Mouse (Mus musculus) neural tube, embryonic 14.5 days (tissue): ENCODE data around the gene Shroom1. TPM values are rescaled to one million over a fixed set of nuclear protein-coding genes. Genes with fewer than 3 reads are reported as not detected.

Experiments used
- ATAC-seq: fragments of 200-750 bp; cut with Nextera tagmentation; 2 replicates; pipeline ENCODE4 v1.8.0; 2017; ENCODE audit warnings: low read depth, mild to moderate bottlenecking, moderate TSS enrichment, moderate library complexity
- H3K27ac ChIP-seq: fragments of 300-500 bp; sonication (generic); 2 replicates; pipeline ENCODE4 v1.5.1; 2014; ENCODE audit warnings: low read depth, mild to moderate bottlenecking, control low read depth, low read length, moderate library complexity, mixed read lengths
- H3K27me3 ChIP-seq: fragments of 300-500 bp; sonication (generic); 2 replicates; pipeline ENCODE4 v1.6.1; 2014; ENCODE audit warnings: low read length; ENCODE audit not compliant: control insufficient read depth, insufficient read depth
- H3K36me3 ChIP-seq: fragments of 300-500 bp; sonication (generic); 2 replicates; pipeline ENCODE4 v1.6.1; 2014; ENCODE audit warnings: low read length, mixed read lengths; ENCODE audit not compliant: control insufficient read depth, insufficient read depth
- H3K4me1 ChIP-seq: fragments of 300-500 bp; sonication (generic); 2 replicates; pipeline ENCODE4 v1.6.1; 2014; ENCODE audit warnings: low read length; ENCODE audit not compliant: control insufficient read depth, insufficient read depth
- H3K4me2 ChIP-seq: fragments of 300-500 bp; sonication (generic); 2 replicates; pipeline ENCODE4 v1.6.1; 2014; ENCODE audit warnings: mild to moderate bottlenecking, low read depth, low read length, control low read depth
- H3K4me3 ChIP-seq: fragments of 300-500 bp; sonication (generic); 2 replicates; pipeline ENCODE4 v1.5.1; 2014; ENCODE audit warnings: low read depth, low read length, control low read depth, mixed read lengths
- H3K9ac ChIP-seq: fragments of 300-500 bp; sonication (generic); replicated peaks from 2 replicates; pipeline ENCODE4 v1.6.1; 2014; ENCODE audit warnings: low read depth, mild to moderate bottlenecking, control low read depth, low read length, mixed read lengths
- H3K9me3 ChIP-seq: fragments of 300-500 bp; sonication (generic); 2 replicates; pipeline ENCODE4 v1.6.1; 2016; ENCODE audit warnings: low read length; ENCODE audit not compliant: control insufficient read depth
- WGBS: fragments of 180-500 bp; shearing (Covaris S2); extraction: QIAGEN DNeasy Blood & Tissue Kit; methylation state at CpG from one replicate; pipeline ENCODE4 v1.1.7; 2014; 5-methylcytosine and 5-hydroxymethylcytosine counted together
- polyA plus RNA-seq: library from polyadenylated mRNA; unstranded; fragments of >200 nt; fragmentation: Nextera tagmentation; extraction: Ambion mirVana; gene quantifications from 2 replicates; pipeline ENCODE4 v1.2.1, GENCODE M21; 2014

The Shroom1 gene
- polyA plus RNA-seq, 1 experiment from 2014 or later: 1.8 TPM

GRCm38 (mm10) chr11:53436338-53436737, 20.7 kb upstream of the Shroom1 start:
- Histone ChIP-seq H3K9ac (no peak overlapping the region), H3K4me2 (no peak overlapping the region), H3K4me3 (no peak overlapping the region), H3K27me3 (no peaks in the 10 kb centered on the region), H3K4me1 (no peaks in the 10 kb centered on the region), H3K27ac (no peak overlapping the region), H3K9me3 (no peaks in the 10 kb centered on the region), H3K36me3 (no peaks in the 10 kb centered on the region)
- ATAC-seq: no peak
- 95% methylated on average over 6 of the region's 6 CpGs for WGBS

- Histone ChIP-seq H3K4me2 (no peak overlapping the region), H3K4me3 (no peak overlapping the region), H3K27ac (no peak overlapping the region), H3K9me3 (no peaks in the 10 kb centered on the region), H3K9ac (no peak overlapping the region), H3K4me1 (no peaks in the 10 kb centered on the region), H3K27me3 (no peaks in the 10 kb centered on the region), H3K36me3 (no peaks in the 10 kb centered on the region)
- ATAC-seq: no peak
- 69% methylated on average over 12 of the region's 12 CpGs for WGBS
These were observed 15.1 kb upstream of the Shroom1 start for GRCm38 (mm10) chr11:53441921-53442320.

- H3K27me3 ChIP-seq: no peaks in the 10 kb centered on the region
- no peak overlapping the region for H3K27ac ChIP-seq
- H3K4me1 ChIP-seq: no peaks in the 10 kb centered on the region
- WGBS: 39% methylated on average over 6 of the region's 6 CpGs
- H3K36me3 ChIP-seq: no peaks in the 10 kb centered on the region
- H3K9ac ChIP-seq: no peak overlapping the region
- H3K4me3 ChIP-seq: no peak overlapping the region
- no peak overlapping the region for H3K4me2 ChIP-seq
- no peak for ATAC-seq
- no peaks in the 10 kb centered on the region for H3K9me3 ChIP-seq
These were observed 13.1 kb upstream of the Shroom1 start for GRCm38 (mm10) chr11:53443861-53444260.

GRCm38 (mm10) chr11:53445562-53445961, 11.4 kb upstream of the Shroom1 start:
- H3K9me3 ChIP-seq: no peaks in the 10 kb centered on the region
- no peak overlapping the region for H3K27ac ChIP-seq
- no peak overlapping the region for H3K4me2 ChIP-seq
- ATAC-seq: no peak
- H3K4me1 ChIP-seq: no peaks in the 10 kb centered on the region
- no peaks in the 10 kb centered on the region for H3K27me3 ChIP-seq
- WGBS: 74% methylated on average over 13 of the region's 13 CpGs
- H3K4me3 ChIP-seq: no peak overlapping the region
- H3K36me3 ChIP-seq: no peaks in the 10 kb centered on the region
- H3K9ac ChIP-seq: no peak overlapping the region

- no peak for ATAC-seq
- no peak overlapping the region for H3K4me3 ChIP-seq
- no peaks in the 10 kb centered on the region for H3K36me3 ChIP-seq
- H3K4me1 ChIP-seq: no peaks in the 10 kb centered on the region
- H3K27me3 ChIP-seq: no peaks in the 10 kb centered on the region
- H3K9ac ChIP-seq: no peak overlapping the region
- 88% methylated on average over 13 of the region's 13 CpGs for WGBS
- no peak overlapping the region for H3K4me2 ChIP-seq
- H3K9me3 ChIP-seq: no peaks in the 10 kb centered on the region
- no peak overlapping the region for H3K27ac ChIP-seq
These were observed 10.8 kb upstream of the Shroom1 start for GRCm38 (mm10) chr11:53446183-53446582.

GRCm38 (mm10) chr11:53447996-53448395, 9.0 kb upstream of the Shroom1 start:
- H3K4me1 ChIP-seq: no peaks in the 10 kb centered on the region
- 90% methylated on average over 8 of the region's 8 CpGs for WGBS
- no peak overlapping the region for H3K9ac ChIP-seq
- no peaks in the 10 kb centered on the region for H3K27me3 ChIP-seq
- ATAC-seq: no peak
- H3K4me2 ChIP-seq: no peak overlapping the region
- no peak overlapping the region for H3K27ac ChIP-seq
- no peaks in the 10 kb centered on the region for H3K9me3 ChIP-seq
- H3K4me3 ChIP-seq: no peak overlapping the region
- no peaks in the 10 kb centered on the region for H3K36me3 ChIP-seq

GRCm38 (mm10) chr11:53448529-53448928, 8.5 kb upstream of the Shroom1 start:
- WGBS: 94% methylated on average over 1 of the region's 1 CpGs
- no peaks in the 10 kb centered on the region for H3K4me1 ChIP-seq
- H3K27ac ChIP-seq: no peak overlapping the region
- no peak overlapping the region for H3K4me2 ChIP-seq
- H3K4me3 ChIP-seq: no peak overlapping the region
- no peaks in the 10 kb centered on the region for H3K36me3 ChIP-seq
- no peak overlapping the region for H3K9ac ChIP-seq
- ATAC-seq: no peak
- H3K9me3 ChIP-seq: no peaks in the 10 kb centered on the region
- no peaks in the 10 kb centered on the region for H3K27me3 ChIP-seq

GRCm38 (mm10) chr11:53450070-53450705, 6.8 kb upstream of the Shroom1 start:
- Histone ChIP-seq H3K27ac (no peak overlapping the region), H3K36me3 (no peaks in the 10 kb centered on the region), H3K4me1 (no peaks in the 10 kb centered on the region), H3K9me3 (no peaks in the 10 kb centered on the region), H3K4me3 (no peak overlapping the region), H3K9ac (no peak overlapping the region), H3K27me3 (no peaks in the 10 kb centered on the region), H3K4me2 (no peak overlapping the region)
- 62% methylated on average over 15 of the region's 15 CpGs for WGBS
- ATAC-seq: no peak

GRCm38 (mm10) chr11:53451361-53451760, 5.6 kb upstream of the Shroom1 start:
- ATAC-seq: no peak
- H3K4me3 ChIP-seq: no peak overlapping the region
- H3K27me3 ChIP-seq: peaks cover 2% of the 10 kb centered on the region; the same call in 1 of the 2 replicates
- 82% methylated on average over 2 of the region's 2 CpGs for WGBS
- H3K4me2 ChIP-seq: no peak overlapping the region
- H3K9ac ChIP-seq: no peak overlapping the region
- H3K4me1 ChIP-seq: no peaks in the 10 kb centered on the region
- H3K9me3 ChIP-seq: no peaks in the 10 kb centered on the region
- no peaks in the 10 kb centered on the region for H3K36me3 ChIP-seq
- no peak overlapping the region for H3K27ac ChIP-seq
